Mouse (Mus musculus): ENCODE measurements around the gene Mob2.

Mob2 gene

DNA sequence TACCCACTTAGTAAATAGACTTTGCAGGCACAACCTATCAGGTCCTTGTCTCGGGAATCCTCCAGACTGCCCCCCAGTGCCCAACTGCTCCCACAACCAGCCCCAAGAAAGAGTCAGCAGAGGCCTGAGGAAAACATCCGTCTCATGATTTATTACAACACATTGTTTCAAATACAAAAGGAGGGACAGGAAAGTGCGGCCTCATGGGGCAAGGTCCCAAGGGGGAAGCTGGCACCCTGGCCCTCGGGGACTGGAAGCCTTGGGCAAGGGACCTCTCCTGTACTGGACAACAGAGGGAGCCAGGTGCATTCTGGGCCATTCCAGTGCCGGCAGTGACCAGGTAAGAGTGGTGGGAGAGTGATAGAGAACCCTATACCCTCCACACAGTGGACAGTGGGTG lies 18.5 kb upstream of the Mob2 start:
- no peak for DNase-seq (ENCODE audit: low spot score)

DNA sequence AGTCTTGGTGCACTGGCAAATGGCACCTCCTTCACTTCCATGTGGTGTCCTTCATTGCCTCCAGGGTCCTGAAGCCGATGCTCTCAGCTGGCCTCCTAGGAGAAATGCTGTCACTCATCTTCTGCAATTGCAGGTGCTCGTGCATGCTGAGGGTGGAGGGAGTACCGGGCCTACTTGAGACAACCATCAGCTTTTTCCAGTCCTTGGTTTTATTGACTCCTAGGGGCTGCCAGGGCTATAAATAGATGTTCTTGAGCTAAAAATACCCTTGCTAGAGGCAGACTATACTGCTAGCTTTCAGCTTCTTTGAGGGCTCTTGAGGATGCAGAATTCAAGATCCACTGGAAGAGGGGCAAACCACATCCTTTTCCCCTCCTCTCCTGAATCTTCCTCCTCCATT lies 16.3 kb upstream of the Mob2 start:
- DNase-seq (ENCODE audit: low spot score) = no peak

DNA sequence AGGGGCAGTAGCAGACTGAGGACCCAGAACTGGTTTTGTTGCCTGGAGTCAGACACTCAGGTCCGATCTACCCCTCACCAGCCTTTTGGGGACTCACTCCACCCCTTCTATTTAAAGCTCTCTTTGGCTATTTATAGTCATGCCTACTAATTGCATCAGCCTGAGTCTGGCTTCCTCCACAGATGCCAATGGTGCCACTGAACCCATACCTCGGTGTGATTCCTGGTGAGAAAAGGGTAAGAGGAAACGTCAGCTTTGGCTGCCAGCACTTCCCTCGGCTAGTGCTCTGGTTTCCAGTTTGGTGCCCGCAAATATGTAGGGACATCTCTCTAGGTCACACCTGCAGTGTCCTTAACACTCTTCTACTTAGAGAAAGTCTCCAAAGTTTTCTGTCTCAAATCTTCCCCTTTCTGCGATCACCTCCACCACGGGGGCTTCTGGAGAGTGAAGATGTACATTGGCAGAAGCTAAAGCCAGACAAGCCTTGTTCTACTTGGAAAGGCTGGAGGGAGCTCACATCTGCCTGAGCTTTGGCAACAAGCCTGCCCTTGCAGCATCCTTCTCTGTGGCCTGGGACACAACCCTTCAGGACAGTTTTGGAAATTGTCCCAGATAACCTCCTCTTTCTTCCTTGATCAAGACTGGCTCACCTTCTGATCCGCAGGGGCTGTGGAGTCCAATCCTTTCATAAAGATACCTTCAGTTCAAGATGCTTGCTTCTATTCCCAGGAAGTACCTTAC lies 13.5 kb upstream of the Mob2 start:
- DNase-seq (ENCODE audit: low spot score) = no peak

DNA sequence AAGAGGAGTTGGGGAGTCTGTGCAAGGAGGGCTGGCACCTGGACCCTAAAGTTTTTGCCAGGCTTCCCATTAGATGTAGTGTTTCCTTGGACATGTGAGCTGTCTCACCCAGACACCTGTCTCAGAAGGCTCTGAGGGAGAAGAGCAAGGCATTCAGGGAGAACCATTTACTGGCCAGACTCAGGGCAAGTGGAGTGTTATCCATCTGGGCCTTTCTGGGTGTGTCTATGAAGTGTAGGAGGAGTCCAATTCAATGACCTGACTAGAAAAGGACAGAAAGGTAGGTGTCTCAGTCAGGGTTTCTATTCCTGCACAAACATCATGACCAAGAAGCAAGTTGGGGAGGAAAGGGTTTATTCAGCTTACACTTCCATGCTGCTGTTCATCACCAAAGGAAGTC lies 10.9 kb upstream of the Mob2 start:
- no peak for DNase-seq (ENCODE audit: low spot score)

DNA sequence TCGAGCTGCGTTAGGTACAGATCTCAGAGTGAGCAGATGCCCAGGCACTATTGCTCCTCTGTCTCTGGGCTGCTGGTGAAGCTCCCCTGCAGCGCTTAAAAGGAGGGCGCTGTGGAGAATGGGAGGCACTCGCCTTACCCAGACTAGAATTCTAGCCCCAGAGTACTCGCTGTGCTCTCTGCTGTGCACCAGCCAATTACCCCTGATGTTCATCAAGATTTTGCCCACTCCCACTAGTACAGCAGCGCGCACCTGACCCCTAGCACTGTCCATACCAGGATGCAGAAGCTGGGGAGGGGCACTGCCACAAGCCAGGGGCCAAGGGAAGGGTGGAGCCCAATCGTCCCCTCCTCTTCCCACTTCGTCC lies 10.3 kb upstream of the Mob2 start:
- no peak for DNase-seq (ENCODE audit: low spot score)

DNA sequence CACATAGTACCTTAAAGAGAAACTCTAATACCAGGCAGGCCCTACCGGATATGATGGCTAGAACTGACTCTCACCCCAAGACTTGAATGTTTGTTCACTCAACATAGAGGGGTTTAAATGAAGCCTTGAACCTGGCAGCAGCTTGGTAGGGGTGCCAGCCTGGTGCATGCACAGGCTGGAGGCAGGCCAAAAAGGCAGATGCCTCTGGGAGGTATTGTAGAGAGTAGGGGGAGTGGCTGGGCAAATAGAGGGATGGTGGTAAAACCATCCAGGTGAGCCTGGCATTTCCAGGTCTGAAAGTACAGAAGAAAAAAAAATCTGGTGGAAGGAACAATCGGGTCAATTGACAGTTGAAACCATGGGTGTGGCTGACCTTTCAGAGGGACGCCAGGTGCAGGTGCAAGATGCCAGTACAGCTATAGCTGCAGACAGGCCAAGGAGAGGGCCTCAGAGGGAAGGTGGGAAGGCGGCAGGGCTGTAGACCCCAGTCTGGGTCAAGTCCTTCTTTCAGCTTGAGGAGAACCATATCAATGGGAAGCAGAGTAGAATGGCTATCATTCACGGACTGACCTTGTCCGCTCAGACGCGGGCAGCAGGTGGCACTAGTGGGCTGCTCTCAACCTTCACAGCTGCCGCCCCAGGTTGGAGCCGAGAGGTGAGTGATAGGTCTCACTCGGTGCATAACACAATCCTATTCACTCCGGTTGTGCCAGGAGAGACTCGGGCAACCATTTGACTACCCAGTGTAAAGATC lies 9.8 kb upstream of the Mob2 start:
- DNase-seq (ENCODE audit: low spot score) = peak; percentile 79

DNA sequence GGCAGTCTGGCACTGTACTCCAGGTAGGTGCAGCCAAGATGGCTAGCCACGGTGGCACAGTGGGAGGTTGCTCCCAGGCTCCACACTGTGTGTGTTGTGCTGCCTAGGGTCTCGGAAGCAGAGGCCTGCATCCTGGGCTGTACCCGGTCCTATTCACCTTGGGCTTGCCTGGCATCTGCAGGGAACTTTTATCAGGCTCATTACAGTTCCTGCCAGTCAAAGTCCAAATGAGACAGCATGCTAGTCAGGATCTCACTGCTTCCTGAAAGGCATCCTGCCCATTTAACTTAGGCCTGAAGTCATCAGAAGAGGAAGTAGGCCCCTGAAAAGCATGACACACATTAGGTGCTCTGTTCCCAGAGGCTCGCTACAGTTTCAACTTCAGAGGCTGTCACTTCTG lies 7.6 kb upstream of the Mob2 start:
- DNase-seq (ENCODE audit: low spot score) = no peak

DNA sequence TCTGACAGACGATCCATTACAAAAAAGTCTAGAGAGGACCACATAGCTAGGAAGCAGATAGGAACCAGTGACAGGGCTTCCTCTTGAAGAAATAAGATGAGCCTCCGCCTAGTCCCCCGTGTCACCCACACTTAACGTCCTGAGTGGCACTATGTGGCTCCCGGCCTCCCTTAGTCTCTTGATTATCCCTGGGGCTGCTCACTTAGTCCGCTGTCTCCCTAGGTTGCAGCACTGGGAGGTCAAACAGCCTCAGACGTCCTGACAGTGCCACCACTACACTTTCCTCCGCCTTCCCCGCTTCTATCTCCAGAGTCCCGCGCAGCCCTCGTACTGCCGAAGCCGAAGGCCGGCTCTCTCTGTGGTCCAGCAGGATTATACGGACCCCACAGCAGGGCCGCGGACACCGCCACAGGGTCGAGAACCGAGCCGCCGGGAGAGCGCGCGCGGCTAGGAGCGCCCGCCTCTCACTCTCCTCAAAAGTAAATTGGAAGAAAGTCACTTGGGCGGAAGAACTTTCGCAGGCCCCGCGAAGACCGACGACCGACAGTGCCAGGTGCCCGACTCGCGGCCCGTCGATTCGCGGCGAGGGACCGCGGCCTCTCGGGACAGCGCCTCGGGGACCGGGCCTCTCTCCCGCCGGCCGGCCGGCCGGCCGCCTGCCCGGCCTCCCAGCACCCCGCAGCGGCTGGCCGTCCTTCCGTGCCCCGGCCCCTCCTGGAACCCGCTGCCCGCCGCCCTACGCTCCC lies 507 bp downstream of the Mob2 start:
- DNase-seq (ENCODE audit: low spot score) = no peak

DNA sequence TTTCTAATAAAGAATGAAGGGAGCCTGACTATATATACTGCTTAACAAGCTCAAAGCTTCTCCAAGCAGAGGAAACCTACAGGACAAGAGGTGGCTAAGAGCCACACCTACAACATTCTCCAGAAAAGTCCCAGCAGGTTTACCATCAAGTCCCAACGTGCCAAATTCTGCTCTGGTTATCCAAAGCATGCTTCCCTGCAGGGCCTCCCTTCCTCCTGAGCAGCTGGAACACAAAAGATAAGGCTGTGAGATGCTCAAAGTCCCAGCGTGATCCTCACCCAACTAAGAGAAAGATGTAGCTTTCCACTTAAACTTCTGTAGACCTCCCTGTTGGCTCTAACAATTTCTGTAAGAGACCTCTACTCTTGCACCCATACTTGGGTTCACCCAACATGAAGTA lies 1.8 kb downstream of the Mob2 start:
- DNase-seq (ENCODE audit: low spot score) = no peak

DNA sequence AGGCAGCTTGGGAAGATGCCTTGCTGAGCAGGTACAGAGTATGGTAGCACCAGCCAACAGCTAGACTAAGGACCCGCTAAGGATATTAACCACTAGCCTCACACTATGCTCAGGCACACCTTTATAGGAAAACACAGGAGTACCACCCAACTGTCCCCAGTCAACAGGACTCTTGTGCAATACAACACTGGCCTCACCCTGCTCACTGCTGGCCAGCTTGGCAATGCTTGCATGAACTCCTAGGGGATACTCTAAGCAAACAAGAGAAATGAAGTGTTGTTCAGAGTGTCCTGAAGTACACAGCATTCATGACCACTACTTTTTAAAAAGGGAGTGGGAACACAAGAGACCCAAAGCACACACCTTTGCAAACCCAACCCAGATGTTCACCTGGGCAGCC lies 3.7 kb downstream of the Mob2 start:
- no peak for DNase-seq (ENCODE audit: low spot score)

DNA sequence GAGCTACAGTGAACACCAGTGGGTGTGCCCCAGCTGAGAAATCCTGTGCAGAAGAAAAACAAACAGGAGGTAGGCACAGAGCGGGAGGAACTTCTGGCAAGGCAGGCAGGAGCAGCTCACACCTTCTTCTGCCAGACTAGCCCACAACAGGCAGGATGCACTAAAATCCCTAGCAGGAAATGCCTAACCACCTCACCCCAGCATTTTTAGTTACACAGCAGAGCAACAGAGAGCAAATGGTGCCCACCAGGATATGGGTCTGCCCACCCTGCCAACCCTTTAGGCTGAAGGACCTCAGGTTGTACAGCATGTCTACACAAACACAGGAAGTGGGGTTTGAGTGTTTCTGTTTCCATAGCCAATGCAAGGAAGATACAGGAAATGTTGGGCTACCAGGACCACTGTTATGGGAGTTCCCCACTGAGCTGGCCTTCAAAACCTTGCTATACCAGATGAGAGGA lies 4.2 kb downstream of the Mob2 start:
- DNase-seq (ENCODE audit: low spot score) = no peak

DNA sequence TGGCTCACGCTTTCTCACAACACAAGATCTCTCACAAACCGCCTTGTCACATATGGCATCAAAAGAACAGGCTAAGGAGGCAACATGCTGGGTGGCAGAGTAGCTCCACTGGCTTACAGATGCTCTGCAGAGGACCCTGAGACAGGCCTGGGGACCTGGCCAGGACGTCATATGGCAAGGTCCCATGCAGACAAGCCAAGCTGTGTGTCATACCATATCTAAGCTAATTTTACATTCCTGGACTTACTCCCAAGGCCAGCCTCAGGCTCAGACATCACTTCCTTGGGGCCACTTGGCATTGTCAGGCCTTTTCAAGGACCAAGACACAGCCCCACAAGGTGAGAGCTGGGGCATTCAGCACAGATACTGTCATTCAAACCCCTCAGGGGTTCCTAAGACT lies 5.4 kb downstream of the Mob2 start:
- no peak for DNase-seq (ENCODE audit: low spot score)

DNA sequence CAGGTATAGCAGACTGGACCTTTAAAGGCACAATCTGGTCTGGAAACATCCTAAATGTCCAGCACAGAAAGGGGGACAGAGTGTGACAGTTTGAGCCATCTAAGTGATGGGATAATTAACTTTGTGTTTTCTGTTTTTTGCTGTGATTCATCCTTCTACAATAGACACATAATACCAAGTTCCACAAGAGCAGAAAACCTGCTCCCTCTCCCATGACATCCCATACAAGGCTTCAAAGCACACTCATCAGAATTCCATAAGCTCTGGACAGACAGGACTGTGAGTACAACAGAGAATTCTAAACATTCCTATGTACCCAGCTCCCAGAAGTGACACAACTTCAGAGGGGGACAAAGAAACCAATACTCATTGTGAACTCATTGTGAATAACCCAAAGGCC lies 10.3 kb downstream of the Mob2 start:
- no peak for DNase-seq (ENCODE audit: low spot score)

DNA sequence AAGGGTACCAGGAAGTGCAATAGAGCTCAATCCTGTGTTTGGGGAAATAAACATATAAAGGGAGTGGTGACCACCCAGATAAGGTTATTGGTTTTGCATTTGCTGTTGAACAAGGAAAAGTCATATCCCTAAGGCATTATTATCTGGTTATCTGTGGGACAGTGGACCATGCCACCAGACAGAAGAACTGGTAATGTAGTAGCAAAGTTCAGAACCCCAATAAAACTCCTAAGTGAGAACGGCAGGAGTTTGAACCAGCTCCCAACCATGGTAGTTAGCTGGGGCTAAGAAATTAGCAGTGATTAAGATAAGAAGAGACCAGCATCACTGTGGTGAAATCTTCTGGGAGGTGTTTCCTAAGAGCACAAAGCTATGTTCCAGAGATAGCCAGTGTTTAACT lies 14.9 kb downstream of the Mob2 start:
- DNase-seq (ENCODE audit: low spot score) = no peak

DNA sequence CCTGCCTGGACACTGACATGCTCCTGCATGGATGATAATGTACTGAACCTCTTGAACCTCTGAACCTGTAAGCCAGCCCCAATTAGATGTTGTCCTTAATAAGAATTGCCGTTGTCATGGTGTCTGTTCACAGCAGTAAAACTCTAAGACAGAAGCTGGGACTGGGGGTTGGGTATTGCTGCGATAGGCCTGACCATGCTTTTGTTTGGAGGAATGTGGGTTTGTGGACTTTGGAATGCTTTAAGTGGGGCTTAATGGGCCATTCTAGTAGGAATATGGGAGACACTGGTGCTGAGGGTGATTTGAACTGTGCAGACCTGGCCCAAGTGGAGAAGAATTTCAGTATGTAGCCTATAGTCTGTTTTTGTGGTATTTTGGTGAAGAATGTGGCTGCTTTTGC lies 15.5 kb downstream of the Mob2 start:
- DNase-seq (ENCODE audit: low spot score) = peak; percentile 11

DNA sequence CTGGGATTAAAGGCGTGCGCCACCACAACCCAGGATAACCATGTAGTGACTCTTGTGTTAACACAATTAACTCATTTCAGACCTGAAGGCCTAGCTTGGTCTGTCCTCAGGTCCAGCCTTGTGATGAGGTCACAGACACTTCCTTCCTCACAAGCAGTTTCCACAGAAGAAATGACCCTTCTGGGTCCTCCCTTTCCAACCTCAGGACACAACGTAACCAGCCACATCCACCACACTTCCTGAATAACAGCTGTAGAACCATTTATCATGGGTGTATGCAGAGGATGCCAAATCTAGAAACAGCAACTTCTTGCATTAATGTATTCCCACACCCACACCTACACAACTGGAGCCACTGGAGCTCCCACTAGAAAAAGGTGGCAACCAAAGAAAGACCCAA lies 20.1 kb downstream of the Mob2 start:
- DNase-seq (ENCODE audit: low spot score) = no peak

DNA sequence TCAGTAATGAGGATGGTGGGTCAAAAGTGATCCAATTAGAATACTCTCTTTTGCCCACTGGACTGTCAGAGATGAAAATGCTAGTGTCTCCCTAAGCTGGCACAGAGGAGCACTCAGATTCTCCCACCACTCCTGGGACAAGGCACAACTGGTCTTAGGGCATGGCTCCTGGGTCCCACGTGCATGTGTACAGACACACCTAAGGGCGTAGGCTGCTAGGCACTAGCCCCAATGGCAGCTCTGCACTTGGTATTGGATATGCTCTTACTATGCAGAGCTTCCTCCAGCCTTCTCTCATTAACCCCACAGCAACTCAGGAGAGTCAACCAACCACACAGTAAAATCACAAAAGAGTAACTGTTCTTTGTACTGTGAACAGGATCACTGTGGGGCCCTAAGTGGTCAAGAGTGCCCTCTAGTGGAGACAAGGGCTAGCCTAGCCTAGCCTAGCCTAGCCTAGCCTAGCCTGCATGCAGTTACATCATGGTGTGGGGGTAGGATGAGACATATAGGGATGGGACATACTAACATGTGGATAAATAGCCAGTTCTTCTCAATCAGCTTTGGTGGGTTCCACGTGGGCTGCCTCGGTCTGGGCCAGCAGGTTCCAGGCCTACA lies 23.2 kb downstream of the Mob2 start:
- DNase-seq (ENCODE audit: low spot score) = peak; percentile 76

DNA sequence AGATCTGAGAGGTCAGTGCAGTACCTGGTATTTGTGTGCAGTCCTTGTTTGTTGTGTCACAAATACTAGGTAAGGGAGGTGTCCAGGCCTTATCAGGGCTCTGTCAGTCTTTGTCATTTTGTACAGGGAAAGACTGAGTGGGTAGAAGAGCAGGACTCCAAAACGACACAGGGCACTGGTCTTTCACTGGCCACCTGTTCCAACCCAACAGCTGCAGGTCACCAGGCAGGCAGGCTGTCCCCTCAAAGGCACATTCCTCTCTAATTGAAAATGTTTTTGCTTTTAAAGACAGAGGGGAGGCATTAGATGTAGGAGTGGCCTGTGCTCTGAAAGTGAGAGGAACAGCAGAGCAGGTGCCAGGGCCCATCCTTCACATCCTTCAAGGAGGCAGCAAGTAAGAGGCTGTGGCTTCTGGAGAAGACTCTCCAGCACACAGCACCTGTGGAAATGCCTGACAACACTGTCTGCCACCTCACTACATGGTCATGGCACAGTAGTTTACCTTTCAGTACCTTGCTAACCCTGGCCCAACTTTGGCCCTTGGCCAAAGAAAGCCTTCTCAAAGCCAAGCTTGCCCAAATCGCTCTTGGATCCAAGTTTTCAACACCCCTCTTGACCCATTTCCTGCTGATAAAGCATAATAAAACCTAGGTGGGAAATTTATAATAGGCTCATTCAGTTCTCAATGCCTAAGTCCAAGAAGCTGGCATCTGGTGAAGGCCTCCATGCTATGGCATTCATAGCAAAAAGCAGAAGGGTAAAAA lies 25.6 kb downstream of the Mob2 start:
- DNase-seq (ENCODE audit: low spot score) = no peak

DNA sequence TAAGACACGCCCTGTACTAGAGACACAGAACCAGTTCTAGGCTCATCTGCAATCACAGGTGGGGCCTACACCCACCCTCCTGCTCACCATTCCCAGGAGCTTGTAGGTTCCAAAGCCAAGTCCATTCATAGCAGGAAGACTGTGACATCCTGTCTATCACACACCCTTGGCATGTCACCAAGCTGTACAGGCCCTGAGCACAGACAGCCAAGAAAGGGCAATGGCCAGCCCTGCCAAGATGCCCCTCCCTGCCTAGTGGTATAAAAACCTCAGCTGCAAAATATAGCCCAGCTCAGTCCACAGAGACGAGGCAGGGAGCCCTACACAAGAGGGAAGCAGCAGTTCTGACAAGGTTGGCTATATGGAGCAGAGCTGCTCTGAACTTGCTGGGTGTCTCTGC lies 26.7 kb downstream of the Mob2 start:
- no peak for DNase-seq (ENCODE audit: low spot score)

DNA sequence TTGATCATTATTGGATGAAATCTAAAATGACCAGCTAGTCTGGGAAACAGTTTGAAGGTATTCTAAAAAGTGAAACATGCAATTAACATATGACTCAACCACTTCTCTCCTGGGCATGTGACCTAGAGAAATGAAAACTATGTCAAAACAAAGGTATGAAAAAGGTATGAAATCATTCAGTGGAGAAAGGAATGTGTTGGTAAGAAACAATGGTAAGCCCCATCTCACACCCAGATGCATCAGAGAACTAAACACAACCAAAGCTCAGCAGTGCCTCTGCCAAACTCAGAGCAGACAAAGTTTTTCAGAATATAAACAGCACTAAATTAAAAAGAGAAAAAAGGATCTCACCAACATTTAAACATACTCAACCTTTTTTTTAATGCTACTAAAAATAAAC lies 30.8 kb downstream of the Mob2 start:
- no peak for DNase-seq (ENCODE audit: low spot score)

DNA sequence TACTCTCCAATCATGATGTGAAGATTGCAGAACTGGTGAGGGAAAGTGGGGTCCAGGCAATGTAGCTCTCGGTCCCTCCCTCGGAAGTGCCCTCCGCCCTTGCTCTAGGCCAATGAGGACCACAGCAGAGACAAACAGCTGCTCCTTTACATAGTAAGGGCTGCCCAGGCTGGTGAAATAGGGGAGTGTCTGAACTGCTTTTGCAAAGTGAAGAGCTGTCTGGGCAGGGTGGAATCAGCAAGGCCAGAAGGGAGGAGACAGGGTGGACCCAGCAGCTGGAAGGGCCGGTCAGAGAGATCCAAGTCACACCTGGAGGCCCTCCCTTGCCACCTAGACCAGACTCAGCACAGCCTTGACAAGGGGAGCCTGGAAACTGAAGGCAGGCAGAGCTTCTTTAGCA lies 34.9 kb downstream of the Mob2 start:
- DNase-seq (ENCODE audit: low spot score) = no peak

DNA sequence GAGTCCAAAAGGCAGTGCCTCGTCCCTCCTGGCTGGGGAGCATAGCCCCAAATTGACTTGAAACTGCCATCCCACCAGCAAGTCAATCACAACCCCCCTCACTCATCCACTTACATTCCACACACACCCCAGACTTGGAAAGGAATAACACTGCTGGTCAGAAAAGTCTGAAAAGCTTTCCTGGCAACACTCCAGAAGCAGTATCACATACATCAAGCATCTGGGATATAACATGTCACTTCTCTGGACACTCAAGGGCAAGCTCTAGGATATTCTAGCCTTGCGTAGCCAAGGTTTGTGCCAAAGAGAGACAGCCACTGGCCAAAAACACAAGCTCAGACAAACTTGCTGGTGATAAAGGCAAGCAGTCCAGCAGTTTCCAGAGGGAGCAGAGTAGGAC lies 35.7 kb downstream of the Mob2 start:
- no peak for DNase-seq (ENCODE audit: low spot score)
